Mouse (Mus musculus): ENCODE measurements around the gene Gpm6b. TPM values are rescaled to one million over a fixed set of nuclear protein-coding genes. Genes with fewer than 3 reads are reported as not detected.
A peak's percentile ranks its signal among the peaks of the same experiment; 100 is the strongest.

Gene Gpm6b
- polyA plus RNA-seq, 1 experiment = 495 TPM

- Histone ChIP-seq H3K27me3 (ENCODE audit: control insufficient read depth, insufficient read depth, low read length) (no peaks in the 10 kb centered on the region), H3K27ac (ENCODE audit: insufficient read depth, low read length) (no peak overlapping the region), H3K4me1 (ENCODE audit: control insufficient read depth, insufficient read depth, low read length) (peaks cover 9% of the 10 kb centered on the region; the same call in 1 of the 2 replicates), H3K4me3 (replicated peaks; ENCODE audit: insufficient read depth, low read depth, low read length) (no peak overlapping the region)
- no peak for DNase-seq
- 69% methylated on average over 6 of the region's 6 CpGs for WGBS
- TF ChIP-seq POLR2A (IDR thresholded peaks at IDR 0.05; ENCODE audit: borderline replicate concordance, insufficient read depth, low read length) (no peak), CTCF (IDR thresholded peaks at IDR 0.05; ENCODE audit: borderline replicate concordance, insufficient read depth, low read depth, low read length) (no peak)
Observed at GRCm38 (mm10) chrX:166386656-166387055, 147.9 kb downstream of the Gpm6b start.

- H3K27me3 ChIP-seq (ENCODE audit: control insufficient read depth, insufficient read depth, low read length) = no peaks in the 10 kb centered on the region
- DNase-seq = no peak
- H3K4me1 ChIP-seq (ENCODE audit: control insufficient read depth, insufficient read depth, low read length) = no peaks in the 10 kb centered on the region
- TF ChIP-seq CTCF (IDR thresholded peaks at IDR 0.05; ENCODE audit: borderline replicate concordance, insufficient read depth, low read depth, low read length) = no peak
- no peak for TF ChIP-seq POLR2A (IDR thresholded peaks at IDR 0.05; ENCODE audit: borderline replicate concordance, insufficient read depth, low read length)
- H3K27ac ChIP-seq (ENCODE audit: insufficient read depth, low read length) = no peak overlapping the region
- 94% methylated on average over 1 of the region's 1 CpGs for WGBS
- no peak overlapping the region for H3K4me3 ChIP-seq (replicated peaks; ENCODE audit: insufficient read depth, low read depth, low read length)
Observed at GRCm38 (mm10) chrX:166393753-166394152, 155.0 kb downstream of the Gpm6b start.

- Histone ChIP-seq H3K27ac (ENCODE audit: insufficient read depth, low read length) (no peak overlapping the region), H3K27me3 (ENCODE audit: control insufficient read depth, insufficient read depth, low read length) (no peaks in the 10 kb centered on the region), H3K4me3 (replicated peaks; ENCODE audit: insufficient read depth, low read depth, low read length) (no peak overlapping the region), H3K4me1 (ENCODE audit: control insufficient read depth, insufficient read depth, low read length) (no peaks in the 10 kb centered on the region)
- no peak for TF ChIP-seq CTCF (IDR thresholded peaks at IDR 0.05; ENCODE audit: borderline replicate concordance, insufficient read depth, low read depth, low read length)
- no peak for DNase-seq
Observed at GRCm38 (mm10) chrX:166407865-166408264, 169.2 kb downstream of the Gpm6b start.

GRCm38 (mm10) chrX:166416196-166416595, 177.5 kb downstream of the Gpm6b start:
- Histone ChIP-seq H3K27ac (ENCODE audit: insufficient read depth, low read length) (no peak overlapping the region), H3K4me3 (replicated peaks; ENCODE audit: insufficient read depth, low read depth, low read length) (no peak overlapping the region), H3K4me1 (ENCODE audit: control insufficient read depth, insufficient read depth, low read length) (no peaks in the 10 kb centered on the region), H3K27me3 (ENCODE audit: control insufficient read depth, insufficient read depth, low read length) (no peaks in the 10 kb centered on the region)
- TF ChIP-seq POLR2A (IDR thresholded peaks at IDR 0.05; ENCODE audit: borderline replicate concordance, insufficient read depth, low read length) (no peak), CTCF (IDR thresholded peaks at IDR 0.05; ENCODE audit: borderline replicate concordance, insufficient read depth, low read depth, low read length) (peak; percentile 61)
- peak; percentile 31 to 46 for DNase-seq
- WGBS = 74% methylated on average over 6 of the region's 6 CpGs

GRCm38 (mm10) chrX:166434812-166435211, 196.1 kb downstream of the Gpm6b start:
- DNase-seq = no peak
- no peak overlapping the region for H3K4me3 ChIP-seq (replicated peaks; ENCODE audit: insufficient read depth, low read depth, low read length)
- TF ChIP-seq CTCF (IDR thresholded peaks at IDR 0.05; ENCODE audit: borderline replicate concordance, insufficient read depth, low read depth, low read length) (no peak), POLR2A (IDR thresholded peaks at IDR 0.05; ENCODE audit: borderline replicate concordance, insufficient read depth, low read length) (no peak)
- no peak overlapping the region for H3K27ac ChIP-seq (ENCODE audit: insufficient read depth, low read length)
- WGBS = 92% methylated on average over 2 of the region's 2 CpGs
- H3K4me1 ChIP-seq (ENCODE audit: control insufficient read depth, insufficient read depth, low read length) = no peaks in the 10 kb centered on the region
- H3K27me3 ChIP-seq (ENCODE audit: control insufficient read depth, insufficient read depth, low read length) = no peaks in the 10 kb centered on the region

Other genes starting within 250 kb of the Gpm6b start
- 10.6 and 11.8 TPM in 2 replicates for gene Gemin8, start 68.5 kb upstream of the Gpm6b start, polyA plus RNA-seq (2012; rRNA removed)
- 54.0 and 55.5 TPM in 2 replicates for gene Trappc2, start 201.7 kb downstream of the Gpm6b start, polyA plus RNA-seq (2012; rRNA removed)
- 5.6 and 5.8 TPM in 2 replicates for gene Ofd1, start 201.8 kb downstream of the Gpm6b start, polyA plus RNA-seq (2012; rRNA removed)
- gene Rab9, start 241.0 kb downstream of the Gpm6b start, polyA plus RNA-seq (2012; rRNA removed) = 33.7 and 37.5 TPM in 2 replicates